Comparison of ENCODE assay signal across 26 mouse cellular contexts in genomic region chr8:35132281-35132680, GRCm38 (mm10).
"Had no signal": no experiment of that assay in that cellular context is flagged by ENCODE, and none has a peak within 500 bp of the region (broad histone marks: within the 10 kb centered on the region; RNA-seq: fewer than 3 reads in every experiment).

No protein-coding gene starts in this region.

- H3K4me1 ChIP-seq: limb, embryonic 10.5 days; limb, embryonic 12.5 days; liver, embryonic 13.5 days; liver, embryonic 15.5 days had no signal

- H3K27ac ChIP-seq: heart, embryonic 13.5 days; heart, embryonic 15.5 days; hindbrain, embryonic 13.5 days; hindbrain, embryonic 15.5 days; hindbrain, postnatal 0 days; layer of hippocampus, adult 2 months; left cerebral cortex, adult 2 months; limb, embryonic 10.5 days; limb, embryonic 12.5 days; liver, embryonic 13.5 days; liver, embryonic 15.5 days had no signal

- H3K27me3 ChIP-seq: heart, embryonic 13.5 days; heart, embryonic 15.5 days; hindbrain, embryonic 13.5 days; hindbrain, embryonic 15.5 days; limb, embryonic 12.5 days; liver, embryonic 13.5 days; liver, embryonic 15.5 days had no signal

- DNase-seq: gastrocnemius, postnatal 14 days; gastrocnemius, postnatal 36 days; heart, adult 18-20 months; heart, postnatal 14 days; heart, postnatal 36 days; kidney, adult 11 months; kidney, adult 2 months; kidney, adult 9 months; kidney, postnatal 10 days; kidney, postnatal 25 days; kidney, postnatal 4 days; liver; liver, embryonic 13.5 days had no signal

- H3K36me3 ChIP-seq: heart, embryonic 13.5 days; heart, embryonic 15.5 days; hindbrain, embryonic 13.5 days; hindbrain, embryonic 15.5 days; limb, embryonic 10.5 days; limb, embryonic 12.5 days; liver, embryonic 13.5 days; liver, embryonic 15.5 days had no signal

- H3K9ac ChIP-seq: heart, embryonic 13.5 days; heart, embryonic 15.5 days; hindbrain, embryonic 13.5 days; hindbrain, embryonic 15.5 days; limb, embryonic 12.5 days; liver, embryonic 13.5 days; liver, embryonic 15.5 days had no signal

- H3K4me3 ChIP-seq: heart, embryonic 13.5 days; heart, embryonic 15.5 days; hindbrain, embryonic 13.5 days; hindbrain, embryonic 15.5 days; layer of hippocampus, adult 2 months; left cerebral cortex, adult 2 months; limb, embryonic 10.5 days; limb, embryonic 12.5 days; liver, embryonic 13.5 days; liver, embryonic 15.5 days had no signal

- ATAC-seq: hindbrain, postnatal 0 days; intestine, embryonic 16.5 days had no signal

- H3K4me2 ChIP-seq: heart, embryonic 11.5 days; heart, embryonic 13.5 days; heart, embryonic 15.5 days; hindbrain, embryonic 13.5 days; hindbrain, embryonic 15.5 days; limb, embryonic 12.5 days; liver, embryonic 11.5 days; liver, embryonic 13.5 days; liver, embryonic 15.5 days had no signal

- H3K9me3 ChIP-seq: heart, embryonic 13.5 days; heart, embryonic 15.5 days; hindbrain, embryonic 13.5 days; hindbrain, embryonic 15.5 days; limb, embryonic 10.5 days; limb, embryonic 12.5 days; liver, embryonic 13.5 days; liver, embryonic 15.5 days had no signal
